Mouse (Mus musculus) embryo, embryonic 11.5 days (tissue): Measurements from ENCODE around the gene Camkv.

ENCODE experiments used
- DNase-seq: peaks from one replicate; pipeline ENCODE4 v3.0.0-alpha.2; 2012; ENCODE audit warnings: low read depth, low spot score

The Camkv gene

DNA sequence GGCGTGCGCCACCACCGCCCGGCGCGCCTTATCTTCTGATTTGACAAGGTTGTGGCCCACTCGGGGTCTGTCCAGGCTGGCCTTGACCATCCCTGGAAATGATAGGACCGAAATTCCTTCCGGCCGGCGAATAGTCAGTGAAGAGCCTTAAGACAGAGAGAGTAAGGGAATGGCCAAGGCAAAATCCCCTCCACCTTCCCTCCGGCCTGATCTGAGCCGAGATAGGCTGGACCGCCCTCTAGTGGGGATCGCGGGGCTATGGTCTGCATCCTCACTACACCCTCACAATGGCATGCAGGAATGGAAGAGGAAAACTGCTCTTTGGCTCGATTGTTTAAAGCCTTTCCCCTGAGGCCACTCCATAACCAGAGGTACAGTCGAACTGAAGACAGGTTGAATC lies 50.9 kb downstream of the Camkv start:
- DNase-seq = peak; percentile 82

DNA sequence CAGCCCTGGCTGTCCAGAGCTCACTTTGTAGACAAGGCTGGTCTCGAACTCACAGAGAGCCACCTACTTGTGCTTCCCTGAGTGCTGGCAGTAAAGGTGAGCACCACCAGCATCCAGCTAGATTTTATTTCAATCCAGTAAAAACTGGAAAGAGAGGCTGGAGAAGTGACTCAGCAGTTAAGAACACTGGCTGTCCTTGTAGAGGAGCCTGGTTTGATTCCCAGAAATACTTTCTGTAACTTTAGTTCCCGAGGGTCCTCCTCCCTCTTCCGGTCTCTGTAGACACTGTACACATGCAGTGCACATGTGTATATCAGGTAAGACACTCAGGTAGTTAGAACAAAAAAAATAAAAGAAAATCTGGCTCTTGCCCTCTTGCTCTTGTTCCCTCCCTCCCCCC lies 52.5 kb downstream of the Camkv start:
- no peak for DNase-seq

DNA sequence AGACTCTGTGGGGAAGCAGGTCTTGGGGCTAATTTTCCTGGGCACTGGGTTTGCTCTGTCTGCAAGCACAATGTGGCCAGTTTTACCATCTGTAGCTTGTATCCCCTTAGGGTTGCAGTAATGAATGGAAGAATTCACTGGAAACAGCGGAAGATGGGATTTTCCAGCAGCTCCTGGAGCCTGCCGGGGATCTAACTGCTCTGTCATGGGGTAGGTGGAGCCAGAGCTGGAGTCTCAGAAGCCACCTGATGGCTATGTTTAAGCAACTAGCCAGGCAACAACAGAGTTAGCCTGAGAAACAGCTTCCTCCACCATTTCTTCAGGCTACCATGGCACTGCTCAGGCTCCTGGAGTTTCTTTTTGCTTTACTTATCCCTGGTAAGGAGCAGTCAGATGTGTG lies 56.7 kb downstream of the Camkv start, which contains the start of gene Cdhr4:
Gene Cdhr4 (plus strand): TSS at position 301 of the 400 bp plus-strand sequence.
- DNase-seq = no peak

DNA sequence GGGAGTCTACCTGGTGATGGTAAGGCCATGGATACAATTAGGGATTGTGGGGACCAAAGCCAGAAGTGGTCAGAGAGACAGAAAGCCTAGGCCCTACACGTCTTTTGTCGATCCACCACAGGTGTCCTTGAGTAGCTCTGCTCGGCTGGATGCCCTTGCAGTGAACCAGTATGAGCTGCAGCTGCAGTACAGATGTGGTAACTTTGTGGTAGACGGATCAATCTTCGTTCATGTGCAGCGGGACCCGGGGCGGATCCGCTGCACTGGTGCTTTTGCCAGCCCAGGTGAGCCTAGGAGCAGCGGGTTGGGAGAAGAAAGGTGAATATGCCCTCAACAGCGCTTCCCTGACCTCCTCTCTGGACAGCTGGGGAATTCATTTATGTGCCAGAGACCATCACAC lies 57.5 kb downstream of the Camkv start:
- DNase-seq = no peak

DNA sequence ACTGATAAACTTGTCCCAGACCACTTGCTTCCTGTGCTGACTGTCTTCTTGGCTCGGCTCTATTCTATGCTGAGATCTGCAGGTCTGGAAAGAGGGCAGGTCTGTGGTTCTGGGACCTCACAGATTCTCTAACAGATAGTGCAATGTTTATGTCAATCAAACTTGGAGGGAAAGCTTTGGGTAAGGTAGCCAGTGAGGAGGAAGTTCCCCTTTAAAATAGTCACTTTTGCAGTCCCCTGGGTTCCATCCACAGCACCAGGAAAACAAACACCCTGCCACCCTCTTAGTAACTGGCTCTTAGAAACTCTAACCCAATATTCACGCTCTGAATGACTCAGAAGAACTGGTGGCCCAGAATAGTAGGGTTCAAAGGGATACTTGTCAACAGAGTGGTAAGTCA lies 59.0 kb downstream of the Camkv start:
- DNase-seq = no peak

DNA sequence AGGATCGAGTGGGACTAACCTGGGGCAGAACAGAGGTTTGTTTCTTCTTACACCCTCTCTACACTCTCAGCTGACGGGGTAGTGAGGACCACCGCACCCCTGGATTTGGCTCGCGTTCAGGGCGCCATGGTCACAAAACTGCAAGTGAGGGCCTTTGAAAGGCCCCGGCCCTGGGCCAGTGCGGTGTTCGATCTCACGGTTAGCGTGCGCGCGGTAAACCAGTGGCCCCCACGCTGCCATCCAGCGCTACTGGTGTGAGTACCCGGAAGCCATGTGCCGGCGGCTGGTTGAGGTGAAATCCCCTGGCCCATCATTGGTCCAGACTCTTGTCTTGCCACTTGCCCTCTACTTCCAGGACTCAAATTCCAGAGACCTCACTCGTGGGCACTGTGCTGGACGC lies 60.0 kb downstream of the Camkv start:
- no peak for DNase-seq

DNA sequence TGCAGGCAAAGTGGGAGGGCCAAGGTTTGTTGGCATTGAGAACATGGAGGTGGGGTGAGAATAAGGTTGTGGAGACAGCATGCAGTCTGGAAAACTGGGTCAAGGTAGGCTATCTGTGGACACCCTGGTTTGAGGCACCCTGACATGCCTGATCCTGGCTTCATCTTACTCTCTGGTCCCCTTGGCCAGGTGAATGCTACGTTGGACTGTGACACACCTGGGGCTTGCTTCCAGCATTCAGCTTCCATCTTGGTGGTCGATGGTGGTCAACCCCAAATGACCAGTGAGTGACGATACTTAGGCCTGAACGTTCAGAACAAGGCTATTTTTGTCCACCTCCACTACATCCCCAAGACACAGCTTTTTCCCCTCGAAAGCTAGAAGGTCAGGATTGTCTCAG lies 60.6 kb downstream of the Camkv start, which contains the start of gene Gm20662:
Gene Gm20662 (plus strand): TSS at position 301 of the 400 bp plus-strand sequence.
- no peak for DNase-seq
